Mouse (Mus musculus) heart, adult 2 months (tissue): Measurements from ENCODE around the gene Gm12830.

Experiments
- CTCF ChIP-seq: fragments of 200-600 bp; IDR thresholded peaks from 2 replicates; pipeline ENCODE4 v1.8.1; 2022; ENCODE audit warnings: antibody characterized with exemption, mild to moderate bottlenecking, moderate library complexity
- POLR2A ChIP-seq: fragments of 200-500 bp; IDR thresholded peaks from 2 replicates; pipeline ENCODE4 v1.6.1; 2011; ENCODE audit warnings: mild to moderate bottlenecking, low read depth, low read length, control low read depth; ENCODE audit not compliant: insufficient read depth

- no peak for TF ChIP-seq CTCF
- no peak for TF ChIP-seq POLR2A
These were observed 55.0 kb downstream of the Gm12830 start for GRCm38 (mm10) chr4:114876441-114876972.
